Mouse (Mus musculus) midbrain, postnatal 0 days (tissue): ENCODE measurements around the gene Rfc5. TPM values are rescaled to one million over a fixed set of nuclear protein-coding genes. Genes with fewer than 3 reads are reported as not detected.

Source experiments
- ATAC-seq: fragments of 200-750 bp; cut with Nextera tagmentation; 2 replicates; pipeline ENCODE4 v1.8.0; 2017; ENCODE audit warnings: moderate number of reproducible peaks, mild to moderate bottlenecking, moderate TSS enrichment, moderate library complexity; ENCODE audit not compliant: low FRiP score
- DNase-seq: peaks from one replicate; pipeline ENCODE4 v3.0.0-alpha.2; 2015; ENCODE audit warnings: low spot score
- H3K27ac ChIP-seq: fragments of 300-500 bp; sonication (generic); 2 replicates; pipeline ENCODE4 v1.5.1; 2014; ENCODE audit warnings: low read depth, mild to moderate bottlenecking, low read length, mixed read lengths
- H3K27me3 ChIP-seq: fragments of 300-500 bp; sonication (generic); 2 replicates; pipeline ENCODE4 v1.6.1; 2014; ENCODE audit warnings: low read length, control low read depth, mixed read lengths; ENCODE audit not compliant: insufficient read depth
- H3K36me3 ChIP-seq: fragments of 300-500 bp; sonication (generic); 2 replicates; pipeline ENCODE4 v1.6.1; 2014; ENCODE audit warnings: low read length, control low read depth, mixed read lengths; ENCODE audit not compliant: insufficient read depth
- H3K4me1 ChIP-seq: fragments of 300-500 bp; sonication (generic); 2 replicates; pipeline ENCODE4 v1.6.1; 2014; ENCODE audit warnings: mild to moderate bottlenecking, control low read depth, antibody characterized with exemption, low read length, mixed read lengths; ENCODE audit not compliant: insufficient read depth
- H3K4me2 ChIP-seq: fragments of 300-500 bp; sonication (generic); 2 replicates; pipeline ENCODE4 v1.6.1; 2014; ENCODE audit warnings: low read depth, mild to moderate bottlenecking, low read length, mixed read lengths; ENCODE audit not compliant: poor library complexity, severe bottlenecking
- H3K4me3 ChIP-seq: fragments of 300-500 bp; sonication (generic); 2 replicates; pipeline ENCODE4 v1.5.1; 2014; ENCODE audit warnings: low read depth, mild to moderate bottlenecking, low read length, moderate library complexity
- H3K9ac ChIP-seq: fragments of 300-500 bp; sonication (generic); replicated peaks from 2 replicates; pipeline ENCODE4 v1.6.1; 2014; ENCODE audit warnings: mild to moderate bottlenecking, low read length, moderate library complexity, mixed read lengths; ENCODE audit not compliant: poor library complexity, severe bottlenecking
- H3K9me3 ChIP-seq: fragments of 300-500 bp; sonication (generic); 2 replicates; pipeline ENCODE4 v1.6.1; 2016; ENCODE audit warnings: low read length, control low read depth
- CTCF ChIP-seq: IDR thresholded peaks from 2 replicates; pipeline ENCODE4 v1.5.1; 2016; ENCODE audit warnings: antibody characterized with exemption, mild to moderate bottlenecking
- WGBS: fragments of 180-500 bp; shearing (Covaris S2); extraction: QIAGEN DNeasy Blood & Tissue Kit; methylation state at CpG from one replicate; pipeline ENCODE4 v1.1.7; 2014; 5-methylcytosine and 5-hydroxymethylcytosine counted together
- polyA plus RNA-seq: library from polyadenylated mRNA; unstranded; fragments of >200 nt; fragmentation: Nextera tagmentation; extraction: Ambion mirVana; gene quantifications from 2 replicates; pipeline ENCODE4 v1.2.1, GENCODE M21; 2015
- total RNA-seq: library from RNA; depleted of rRNA; stranded (reverse); fragments of >200 nt; gene quantifications from 2 replicates; pipeline ENCODE4 v1.2.3, GENCODE M21; 2014

The Rfc5 gene
- total and polyA plus RNA-seq, 2 experiments from 2014 or later, result 12.0 to 22.0 TPM

DNA sequence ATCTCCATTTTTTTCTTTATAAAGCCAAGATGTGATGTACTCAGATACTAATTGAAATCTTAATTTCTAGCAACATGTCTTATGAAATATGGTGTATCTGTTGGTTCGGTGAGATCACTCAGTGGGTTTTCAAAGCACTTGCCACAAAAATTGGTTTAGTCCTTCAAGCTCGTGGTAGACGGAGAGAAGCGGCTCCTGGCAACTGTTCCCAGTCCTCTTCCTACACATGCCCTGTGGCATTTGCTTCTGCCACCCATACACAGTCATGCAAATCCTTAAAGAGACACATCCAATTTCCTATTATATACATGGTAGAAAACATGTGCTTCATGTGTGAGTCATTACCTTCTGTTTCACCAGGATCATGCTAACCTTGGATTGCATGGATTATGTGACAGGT, 27.3 kb downstream of the Rfc5 start:
- DNase-seq, result no peak
- Histone ChIP-seq H3K4me2 (no peak overlapping the region), H3K36me3 (peaks cover 24% of the 10 kb centered on the region), H3K27me3 (no peaks in the 10 kb centered on the region), H3K9ac (no peak overlapping the region), H3K27ac (no peak overlapping the region), H3K4me3 (no peak overlapping the region), H3K4me1 (peaks cover 9% of the 10 kb centered on the region), H3K9me3 (no peaks in the 10 kb centered on the region)
- TF ChIP-seq CTCF, result no peak
- WGBS, result 75% methylated on average over 4 of the region's 4 CpGs
- ATAC-seq, result no peak

DNA sequence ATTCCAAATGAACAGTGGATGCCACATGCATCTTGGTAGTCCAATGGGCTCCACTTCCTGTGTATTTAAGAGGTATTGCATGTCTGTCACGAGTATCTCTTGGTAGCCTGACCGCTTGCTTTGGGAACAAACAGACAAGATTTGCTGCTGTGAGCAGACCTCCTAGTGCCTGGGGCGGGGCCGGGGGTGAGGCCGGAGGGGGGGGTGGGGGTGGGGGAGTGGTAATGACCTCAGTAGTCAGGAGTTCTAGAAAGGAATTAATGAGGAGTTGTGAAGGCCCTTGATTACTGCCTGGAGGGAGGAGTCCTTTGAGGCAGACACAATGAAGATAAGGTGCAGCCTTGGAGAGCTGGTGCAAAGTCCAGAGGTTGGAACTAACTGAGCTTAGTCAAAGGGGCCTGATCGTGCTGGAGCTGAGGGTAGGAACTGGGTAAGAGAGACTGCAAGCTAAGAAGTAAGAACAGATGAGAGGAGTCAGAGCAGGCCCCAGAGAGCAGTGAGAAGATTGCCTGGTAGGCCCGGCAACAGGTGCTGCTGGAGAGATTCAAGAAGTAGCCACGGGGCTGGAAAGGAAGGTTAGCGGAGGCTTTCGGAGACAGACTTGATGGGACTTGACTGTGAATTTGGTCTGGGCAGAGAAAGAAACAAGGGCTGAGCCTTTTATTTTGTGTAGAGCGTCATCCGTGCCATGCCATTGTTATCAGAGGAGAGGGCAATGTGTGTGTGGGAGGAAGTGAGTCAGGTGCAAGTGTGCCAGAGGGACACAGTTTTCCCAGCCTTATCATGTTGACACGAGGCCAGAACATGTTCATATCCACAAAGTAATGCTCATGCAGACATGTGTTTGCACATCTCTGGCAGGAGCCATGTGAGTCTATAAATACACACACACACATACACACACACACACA, 28.0 kb downstream of the Rfc5 start:
- 40% methylated on average over 13 of the region's 13 CpGs for WGBS

GRCm38 (mm10) chr5:117360228-117360515, 28.7 kb downstream of the Rfc5 start:
- Histone ChIP-seq H3K9me3 (no peaks in the 10 kb centered on the region), H3K9ac (0 out of 2 replicates have a peak overlapping the region, but pooled peaks have one; percentile 19), H3K27me3 (no peaks in the 10 kb centered on the region), H3K27ac (no peak overlapping the region), H3K4me1 (peaks cover 9% of the 10 kb centered on the region), H3K4me3 (no peak overlapping the region), H3K36me3 (peaks cover 12% of the 10 kb centered on the region), H3K4me2 (no peak overlapping the region)
- WGBS, result 51% methylated on average over 13 of the region's 13 CpGs
- no peak for TF ChIP-seq CTCF
- no peak for DNase-seq
- ATAC-seq, result no peak

More for the DNA sequence above, 28.0 kb downstream of the Rfc5 start:
- no peak for ATAC-seq
- H3K9me3 ChIP-seq, result no peaks in the 10 kb centered on the region
- TF ChIP-seq CTCF, result no peak
- H3K27ac ChIP-seq, result no peak overlapping the region
- H3K27me3 ChIP-seq, result no peaks in the 10 kb centered on the region
- peaks cover 9% of the 10 kb centered on the region for H3K4me1 ChIP-seq
- H3K4me3 ChIP-seq, result no peak overlapping the region
- no peak overlapping the region for H3K4me2 ChIP-seq
- peaks cover 17% of the 10 kb centered on the region for H3K36me3 ChIP-seq
- H3K9ac ChIP-seq, result no peak overlapping the region
- DNase-seq, result no peak

- no peak for ATAC-seq
- Histone ChIP-seq H3K4me2 (0 out of 2 replicates have a peak overlapping the region, but pooled peaks have one; percentile 9), H3K9me3 (no peaks in the 10 kb centered on the region), H3K4me1 (peaks cover 9% of the 10 kb centered on the region), H3K36me3 (peaks cover 7% of the 10 kb centered on the region), H3K9ac (0 out of 2 replicates have a peak overlapping the region, but pooled peaks have one; percentile 19), H3K27ac (no peak overlapping the region), H3K4me3 (no peak overlapping the region), H3K27me3 (no peaks in the 10 kb centered on the region)
- TF ChIP-seq CTCF, result no peak
- DNase-seq, result no peak
- WGBS, result 33% methylated on average over 7 of the region's 7 CpGs
Measured at GRCm38 (mm10) chr5:117359497-117360227, 29.2 kb downstream of the Rfc5 start.

GRCm38 (mm10) chr5:117358725-117359124, 30.1 kb downstream of the Rfc5 start:
- Histone ChIP-seq H3K36me3 (peaks cover 3% of the 10 kb centered on the region; the same call in 1 of the 2 replicates), H3K9ac (no peak overlapping the region; the same call in 1 of the 2 replicates), H3K9me3 (no peaks in the 10 kb centered on the region), H3K4me1 (peaks cover 9% of the 10 kb centered on the region), H3K4me3 (peak overlapping the region; percentile 86), H3K4me2 (peak overlapping the region; percentile 92), H3K27me3 (no peaks in the 10 kb centered on the region), H3K27ac (no peak overlapping the region)
- DNase-seq (peak; percentile 78), ATAC-seq (no peak)
- peak; percentile 83 for TF ChIP-seq CTCF
- 34% methylated on average over 11 of the region's 11 CpGs for WGBS

DNA sequence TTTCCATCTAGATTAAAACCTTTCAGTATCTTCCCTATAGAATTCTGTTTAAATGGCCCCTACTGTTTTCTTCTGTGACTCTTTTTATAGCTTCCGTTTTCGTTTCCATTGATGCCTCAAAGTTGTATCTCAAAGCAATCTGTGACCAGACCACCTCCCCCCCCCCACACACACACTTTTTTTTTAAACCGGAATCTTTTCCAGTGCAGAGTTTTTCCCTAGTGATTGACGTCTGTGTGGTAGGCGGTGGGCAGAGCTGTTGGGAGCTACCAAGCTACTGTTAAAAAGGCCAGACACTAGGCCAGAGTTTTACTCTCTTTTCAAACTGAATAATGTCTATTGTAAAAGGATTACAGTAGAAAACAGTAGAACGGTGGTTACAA, 30.6 kb downstream of the Rfc5 start:
- Histone ChIP-seq H3K4me3 (peak overlapping the region; percentile 86), H3K9me3 (no peaks in the 10 kb centered on the region), H3K27me3 (no peaks in the 10 kb centered on the region), H3K4me1 (peaks cover 9% of the 10 kb centered on the region), H3K27ac (peak overlapping the region; percentile 96; the same call in 1 of the 2 replicates), H3K9ac (peak overlapping the region; percentile 98), H3K4me2 (peak overlapping the region; percentile 92), H3K36me3 (no peaks in the 10 kb centered on the region)
- DNase-seq (no peak), ATAC-seq (no peak)
- no peak for TF ChIP-seq CTCF
- WGBS, result under 1% methylated on average over 6 of the region's 6 CpGs
